In genomic region chr12:31989726-31990125, GRCm38 (mm10) we compare ENCODE assay signal across 12 mouse cellular contexts.
"Had no signal": no experiment of that assay in that cellular context is flagged by ENCODE, and none has a peak within 500 bp of the region (broad histone marks: within the 10 kb centered on the region; RNA-seq: fewer than 3 reads in every experiment).

No protein-coding gene starts in this region.

- H3K36me3 ChIP-seq: limb, embryonic 10.5 days; stomach, embryonic 15.5 days had no signal

- H3K27ac ChIP-seq: left cerebral cortex, adult 2 months; limb, embryonic 10.5 days; midbrain, embryonic 13.5 days; stomach, embryonic 15.5 days had no signal

- ATAC-seq: lung, postnatal 0 days had no signal

- H3K4me3 ChIP-seq: left cerebral cortex, adult 2 months; limb, embryonic 10.5 days; midbrain, embryonic 13.5 days; stomach, embryonic 15.5 days had no signal

- H3K4me1 ChIP-seq: stomach, embryonic 15.5 days had no signal

- H3K9ac ChIP-seq: midbrain, embryonic 13.5 days; stomach, embryonic 15.5 days had no signal

- H3K9me3 ChIP-seq: limb, embryonic 10.5 days; midbrain, embryonic 13.5 days; stomach, embryonic 15.5 days had no signal

- H3K27me3 ChIP-seq: midbrain, embryonic 13.5 days; stomach, embryonic 15.5 days had no signal

- DNase-seq: kidney, adult 8-10 months; kidney, postnatal 25 days; lung, adult 2 months; lung, postnatal 4 days; right cerebral cortex, postnatal 14 days; thymus, adult 2 months; thymus, postnatal 36 days had no signal

- H3K4me2 ChIP-seq: midbrain, embryonic 13.5 days; stomach, embryonic 15.5 days had no signal
